In the genomic region with DNA sequence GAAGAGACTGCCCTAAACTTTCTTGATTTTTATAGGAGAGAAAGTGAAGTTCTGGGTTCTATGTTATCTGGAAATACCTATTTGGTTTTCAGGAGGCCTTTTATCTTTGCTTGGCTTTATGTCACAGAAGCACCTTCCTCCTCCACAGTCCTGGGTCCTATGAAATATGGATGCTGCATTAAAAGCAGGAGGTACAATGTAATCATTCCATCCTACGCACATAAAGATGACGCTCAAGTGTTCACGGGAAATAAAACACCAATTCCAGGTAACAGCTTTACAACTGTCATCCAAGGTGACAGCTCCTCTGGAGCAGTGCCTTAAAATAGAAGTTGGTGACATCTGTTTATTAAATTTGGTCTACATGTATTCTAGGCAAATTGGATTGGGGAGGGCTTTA, we compare ENCODE assay signal across 20 mouse cellular contexts.
A peak's percentile ranks its signal among the peaks of the same experiment; 100 is the strongest.
DNase-seq lines count a peak whose midpoint lies in the region; ATAC-seq and TF ChIP-seq lines count a peak whose summit lies in the region.
"Had no signal": no experiment of that assay in that cellular context is flagged by ENCODE, and none has a peak within 500 bp of the region (broad histone marks: within the 10 kb centered on the region; RNA-seq: fewer than 3 reads in every experiment).

No protein-coding gene starts in this region.

- no peak overlapping the region for H3K9ac ChIP-seq in forebrain, embryonic 14.5 days (ENCODE audit: low read length)
- H3K9ac ChIP-seq in hindbrain, embryonic 16.5 days (ENCODE audit: low read depth, low read length) = no peak overlapping the region
- H3K9ac ChIP-seq in hindbrain, embryonic 11.5 days (ENCODE audit: low read depth, low read length) = no peak overlapping the region
- H3K9ac ChIP-seq in midbrain, embryonic 16.5 days (ENCODE audit: low read depth, low read length) = no peak overlapping the region
- H3K9ac ChIP-seq: embryonic facial prominence, embryonic 13.5 days; forebrain, embryonic 13.5 days; heart, embryonic 12.5 days had no signal

- H3K9me3 ChIP-seq in forebrain, embryonic 14.5 days (replicated peaks; ENCODE audit: control insufficient read depth, low read length) = no peaks in the 10 kb centered on the region
- no peaks in the 10 kb centered on the region for H3K9me3 ChIP-seq in forebrain, embryonic 10.5 days
- no peaks in the 10 kb centered on the region for H3K9me3 ChIP-seq in hindbrain, embryonic 16.5 days (ENCODE audit: control insufficient read depth, low read length)
- no peaks in the 10 kb centered on the region for H3K9me3 ChIP-seq in hindbrain, embryonic 11.5 days (ENCODE audit: control insufficient read depth, low read length)
- H3K9me3 ChIP-seq in midbrain, embryonic 16.5 days (replicated peaks; ENCODE audit: control insufficient read depth, low read length, poor library complexity, severe bottlenecking) = no peaks in the 10 kb centered on the region
- H3K9me3 ChIP-seq: embryonic facial prominence, embryonic 13.5 days; forebrain, embryonic 13.5 days; G1E; heart, embryonic 12.5 days had no signal

- WGBS in forebrain, embryonic 14.5 days = 80% methylated on average over 3 of the region's 3 CpGs
- 91% methylated on average over 3 of the region's 3 CpGs for WGBS in forebrain, embryonic 10.5 days
- 67% methylated on average over 3 of the region's 3 CpGs for WGBS in hindbrain, embryonic 16.5 days
- WGBS in hindbrain, embryonic 11.5 days = 79% methylated on average over 3 of the region's 3 CpGs
- 52% methylated on average over 3 of the region's 3 CpGs for WGBS in midbrain, embryonic 16.5 days

- no peaks in the 10 kb centered on the region for H3K36me3 ChIP-seq in forebrain, embryonic 14.5 days (ENCODE audit: control insufficient read depth, insufficient read depth, low read length)
- H3K36me3 ChIP-seq in forebrain, embryonic 10.5 days (replicated peaks) = no peaks in the 10 kb centered on the region
- H3K36me3 ChIP-seq in hindbrain, embryonic 16.5 days (ENCODE audit: control insufficient read depth, insufficient read depth, low read length) = no peaks in the 10 kb centered on the region
- no peaks in the 10 kb centered on the region for H3K36me3 ChIP-seq in hindbrain, embryonic 11.5 days (ENCODE audit: control insufficient read depth, insufficient read depth, low read length)
- H3K36me3 ChIP-seq in midbrain, embryonic 16.5 days (ENCODE audit: control insufficient read depth, insufficient read depth, low read length) = no peaks in the 10 kb centered on the region
- H3K36me3 ChIP-seq: embryonic facial prominence, embryonic 13.5 days; G1E; heart, embryonic 12.5 days had no signal

- no peak overlapping the region for H3K4me3 ChIP-seq in forebrain, embryonic 14.5 days (ENCODE audit: low read depth, low read length)
- no peak overlapping the region for H3K4me3 ChIP-seq in forebrain, embryonic 10.5 days
- no peak overlapping the region for H3K4me3 ChIP-seq in hindbrain, embryonic 16.5 days (ENCODE audit: low read length)
- H3K4me3 ChIP-seq in hindbrain, embryonic 11.5 days (ENCODE audit: low read depth, low read length) = no peak overlapping the region
- no peak overlapping the region for H3K4me3 ChIP-seq in midbrain, embryonic 16.5 days (ENCODE audit: low read depth, low read length)
- H3K4me3 ChIP-seq: embryonic facial prominence, embryonic 13.5 days; forebrain, embryonic 13.5 days; gastrocnemius, adult 2 months; heart, embryonic 12.5 days had no signal

- H3K4me1 ChIP-seq in forebrain, embryonic 14.5 days (ENCODE audit: control insufficient read depth, insufficient read depth, low read length) = peaks cover 3% of the 10 kb centered on the region; the same call in 1 of the 2 replicates
- H3K4me1 ChIP-seq in forebrain, embryonic 10.5 days = peaks cover 12% of the 10 kb centered on the region
- H3K4me1 ChIP-seq in hindbrain, embryonic 16.5 days (ENCODE audit: control insufficient read depth, insufficient read depth, low read depth, low read length) = no peaks in the 10 kb centered on the region
- no peaks in the 10 kb centered on the region for H3K4me1 ChIP-seq in hindbrain, embryonic 11.5 days (replicated peaks; ENCODE audit: control insufficient read depth, insufficient read depth, low read length)
- H3K4me1 ChIP-seq in midbrain, embryonic 16.5 days (ENCODE audit: control insufficient read depth, insufficient read depth, low read length) = peaks cover 13% of the 10 kb centered on the region
- H3K4me1 ChIP-seq: forebrain, embryonic 13.5 days; heart, embryonic 12.5 days had no signal

- no peak for TF ChIP-seq POLR2A in brain, embryonic 14.5 days (IDR thresholded peaks at IDR 0.05; ENCODE audit: borderline replicate concordance, extremely low read depth, insufficient read depth, insufficient read length, poor library complexity, severe bottlenecking)

- ATAC-seq in forebrain, embryonic 14.5 days = no peak
- ATAC-seq in hindbrain, embryonic 16.5 days = peak; percentile 42; the same call in 1 of the 2 replicates
- ATAC-seq in hindbrain, embryonic 11.5 days (ENCODE audit: low FRiP score) = no peak
- peak; percentile 84 for ATAC-seq in midbrain, embryonic 16.5 days
- no peak for ATAC-seq in activated CD4-positive, CD25-positive, alpha-beta regulatory T cell, adult 4 months
- ATAC-seq: CD4-positive, CD25-positive, alpha-beta regulatory T cell, adult 4 months; forebrain, embryonic 13.5 days had no signal

- H3K27ac ChIP-seq in forebrain, embryonic 14.5 days (ENCODE audit: low read depth, low read length) = no peak overlapping the region
- no peak overlapping the region for H3K27ac ChIP-seq in forebrain, embryonic 10.5 days
- no peak overlapping the region for H3K27ac ChIP-seq in hindbrain, embryonic 16.5 days (ENCODE audit: low read depth, low read length)
- H3K27ac ChIP-seq in hindbrain, embryonic 11.5 days (ENCODE audit: low read depth, low read length) = no peak overlapping the region
- peak overlapping the region; percentile 30 for H3K27ac ChIP-seq in midbrain, embryonic 16.5 days (ENCODE audit: low read length)
- H3K27ac ChIP-seq: embryonic facial prominence, embryonic 13.5 days; forebrain, embryonic 13.5 days; gastrocnemius, adult 2 months had no signal

- H3K4me2 ChIP-seq in forebrain, embryonic 14.5 days (ENCODE audit: low read length) = no peak overlapping the region
- H3K4me2 ChIP-seq in hindbrain, embryonic 16.5 days (ENCODE audit: low read length) = no peak overlapping the region
- H3K4me2 ChIP-seq in hindbrain, embryonic 11.5 days (replicated peaks; ENCODE audit: low read depth, low read length) = no peak overlapping the region
- H3K4me2 ChIP-seq in midbrain, embryonic 16.5 days (ENCODE audit: low read length) = no peak overlapping the region
- H3K4me2 ChIP-seq: embryonic facial prominence, embryonic 13.5 days; forebrain, embryonic 13.5 days; heart, embryonic 12.5 days had no signal

- H3K27me3 ChIP-seq in forebrain, embryonic 14.5 days (replicated peaks; ENCODE audit: control insufficient read depth, insufficient read depth, low read length) = no peaks in the 10 kb centered on the region
- H3K27me3 ChIP-seq in forebrain, embryonic 10.5 days (ENCODE audit: poor library complexity, severe bottlenecking) = no peaks in the 10 kb centered on the region
- H3K27me3 ChIP-seq in hindbrain, embryonic 16.5 days (replicated peaks; ENCODE audit: control insufficient read depth, insufficient read depth, low read length) = no peaks in the 10 kb centered on the region
- no peaks in the 10 kb centered on the region for H3K27me3 ChIP-seq in hindbrain, embryonic 11.5 days (ENCODE audit: control insufficient read depth, insufficient read depth, low read length)
- no peaks in the 10 kb centered on the region for H3K27me3 ChIP-seq in midbrain, embryonic 16.5 days (ENCODE audit: control insufficient read depth, insufficient read depth, low read depth, low read length)
- H3K27me3 ChIP-seq: embryonic facial prominence, embryonic 13.5 days; forebrain, embryonic 13.5 days; heart, embryonic 12.5 days had no signal

- peak; percentile 4 for DNase-seq in forebrain, embryonic 14.5 days (ENCODE audit: low spot score)
- DNase-seq in forebrain, embryonic 10.5 days (ENCODE audit: extremely low spot score, low spot score) = no peak
- no peak for DNase-seq in hindbrain, embryonic 11.5 days (ENCODE audit: low spot score)
- DNase-seq in brain, embryonic 14.5 days (ENCODE audit: low read depth) = peak; percentile 45
- DNase-seq in MN1 (ENCODE audit: low spot score) = no peak
- DNase-seq: adrenal gland, postnatal 14 days; B cell, adult 2 months; cerebellum, adult 18-20 months; cerebellum, adult 9-11 months; cerebellum, postnatal 36 days; gastrocnemius, adult 2 months; gastrocnemius, postnatal 25 days had no signal

- no peak for TF ChIP-seq CTCF in brain, embryonic 14.5 days (IDR thresholded peaks at IDR 0.05; ENCODE audit: borderline replicate concordance, extremely low read depth, insufficient read depth, insufficient read length)

Comparison
In these comparisons a context has a peak if more than half of its experiments do, and no peak if none do; other contexts are left out.
1. ATAC-seq: peak in hindbrain, embryonic 16.5 days (single experiment) and midbrain, embryonic 16.5 days (single experiment); none in forebrain, embryonic 14.5 days (single experiment), hindbrain, embryonic 11.5 days (single experiment) and activated CD4-positive, CD25-positive, alpha-beta regulatory T cell, adult 4 months (single experiment).
2. DNase-seq: peak in forebrain, embryonic 14.5 days (single experiment) and brain, embryonic 14.5 days (single experiment); none in forebrain, embryonic 10.5 days (single experiment), hindbrain, embryonic 11.5 days (single experiment) and MN1 (single experiment).